Mouse (Mus musculus): Measurements from ENCODE around the gene Pdxdc1. TPM values are rescaled to one million over a fixed set of nuclear protein-coding genes. Genes with fewer than 3 reads are reported as not detected.
"Not testable (repeated sequence)": the region's sequence is repeated elsewhere in the genome, so short reads cannot be mapped to it uniquely, and the experiment has no call there.

The Pdxdc1 gene
- total and polyA plus RNA-seq, 3 experiments = 35.5 to 74.9 (median 72.1) TPM

GRCm38 (mm10) chr16:13801231-13801630, 101.7 kb downstream of the Pdxdc1 start:
- no peaks in the 10 kb centered on the region for H3K9me3 ChIP-seq (replicated peaks)
- peaks cover 89% of the 10 kb centered on the region for H3K36me3 ChIP-seq (replicated peaks)
- no peak overlapping the region for H3K4me3 ChIP-seq (ENCODE audit: low read depth, low read length)
- H3K27me3 ChIP-seq (ENCODE audit: insufficient read depth, low read length) = no peaks in the 10 kb centered on the region
- no peak for TF ChIP-seq TAL1 (conservative IDR thresholded peaks at IDR 0.05; ENCODE audit: low read depth, low read length)
- no peak for TF ChIP-seq POLR2AphosphoS5 (IDR thresholded peaks at IDR 0.05; ENCODE audit: insufficient replicate concordance, low read depth, low read length)
- no peak for TF ChIP-seq CTCF (IDR thresholded peaks at IDR 0.05; ENCODE audit: low read depth, low read length)
- ATAC-seq (ENCODE audit: extremely low read depth, insufficient number of reproducible peaks, low FRiP score, poor library complexity, severe bottlenecking) (no peak), DNase-seq (ENCODE audit: low spot score) (no peak)
- H3K4me1 ChIP-seq (ENCODE audit: insufficient read depth, low read depth, low read length) = no peaks in the 10 kb centered on the region

GRCm38 (mm10) chr16:13796746-13797175, 106.2 kb downstream of the Pdxdc1 start:
- no peak for ATAC-seq (ENCODE audit: extremely low read depth, insufficient number of reproducible peaks, low FRiP score, poor library complexity, severe bottlenecking)
- Histone ChIP-seq H3K4me3 (ENCODE audit: low read depth, low read length) (no peak overlapping the region), H3K9me3 (replicated peaks) (no peaks in the 10 kb centered on the region), H3K4me1 (ENCODE audit: insufficient read depth, low read depth, low read length) (0 out of 2 replicates have a peak, but pooled peaks cover 2% of the 10 kb centered on the region), H3K27me3 (ENCODE audit: insufficient read depth, low read length) (no peaks in the 10 kb centered on the region), H3K36me3 (replicated peaks) (peaks cover 93% of the 10 kb centered on the region)
- TF ChIP-seq GATA1 (IDR thresholded peaks at IDR 0.05; ENCODE audit: borderline replicate concordance, low read length) (no peak), TAL1 (conservative IDR thresholded peaks at IDR 0.05; ENCODE audit: low read depth, low read length) (no peak), GATA2 (IDR thresholded peaks at IDR 0.05; ENCODE audit: borderline replicate concordance, low read depth, low read length) (no peak), CTCF (IDR thresholded peaks at IDR 0.05; ENCODE audit: low read depth, low read length) (no peak), POLR2AphosphoS5 (IDR thresholded peaks at IDR 0.05; ENCODE audit: insufficient replicate concordance, low read depth, low read length) (no peak)
- no peak for DNase-seq (ENCODE audit: low spot score)

DNA sequence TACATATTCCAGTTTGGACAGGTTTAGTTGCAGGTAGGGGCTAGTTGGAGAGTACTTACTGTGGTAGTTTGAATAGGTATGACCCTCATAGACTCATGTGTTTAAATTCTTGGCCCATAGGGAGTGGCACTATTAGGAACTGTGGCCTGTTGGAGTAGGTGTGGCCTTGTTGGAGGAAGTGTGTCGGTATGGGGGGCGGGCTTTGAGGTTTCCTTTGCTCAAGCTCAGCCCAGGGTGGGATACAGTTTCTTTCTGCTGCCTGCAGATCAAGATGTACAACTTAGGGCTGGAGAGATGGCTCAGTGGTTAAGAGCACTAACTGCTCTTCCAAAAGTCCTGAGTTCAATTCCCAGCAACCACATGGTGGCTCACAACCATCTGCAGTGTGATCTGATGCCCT, 109.5 kb downstream of the Pdxdc1 start:
- not testable (repeated sequence) for H3K4me1 ChIP-seq (ENCODE audit: insufficient read depth, low read depth, low read length); H3K4me3 ChIP-seq (ENCODE audit: low read depth, low read length); H3K27me3 ChIP-seq (ENCODE audit: insufficient read depth, low read length); ATAC-seq (ENCODE audit: extremely low read depth, insufficient number of reproducible peaks, low FRiP score, poor library complexity, severe bottlenecking); DNase-seq (ENCODE audit: low spot score); H3K9me3 ChIP-seq (replicated peaks)
- peaks cover 93% of the 10 kb centered on the region for H3K36me3 ChIP-seq (replicated peaks)

- ATAC-seq (ENCODE audit: extremely low read depth, insufficient number of reproducible peaks, low FRiP score, poor library complexity, severe bottlenecking) = no peak
- no peak for DNase-seq (ENCODE audit: low spot score)
- TF ChIP-seq GATA1 (IDR thresholded peaks at IDR 0.05; ENCODE audit: borderline replicate concordance, low read length) = no peak
- no peak for TF ChIP-seq CTCF (IDR thresholded peaks at IDR 0.05; ENCODE audit: low read depth, low read length)
- no peak for TF ChIP-seq POLR2AphosphoS5 (IDR thresholded peaks at IDR 0.05; ENCODE audit: insufficient replicate concordance, low read depth, low read length)
- no peak for TF ChIP-seq GATA2 (IDR thresholded peaks at IDR 0.05; ENCODE audit: borderline replicate concordance, low read depth, low read length)
- TF ChIP-seq TAL1 (conservative IDR thresholded peaks at IDR 0.05; ENCODE audit: low read depth, low read length) = no peak
- Histone ChIP-seq H3K9me3 (replicated peaks) (no peaks in the 10 kb centered on the region), H3K4me1 (ENCODE audit: insufficient read depth, low read depth, low read length) (peaks cover 23% of the 10 kb centered on the region), H3K27me3 (ENCODE audit: insufficient read depth, low read length) (no peaks in the 10 kb centered on the region), H3K36me3 (replicated peaks) (peaks cover 82% of the 10 kb centered on the region), H3K4me3 (ENCODE audit: low read depth, low read length) (no peak overlapping the region)
Observed at GRCm38 (mm10) chr16:13785932-13786331, 117.0 kb downstream of the Pdxdc1 start.

Other genes starting within 250 kb of the Pdxdc1 start
- gene Parn, start 235.0 kb downstream of the Pdxdc1 start, total RNA-seq (2014; fragmentation: Nextera tagmentation) = 40.1 and 54.1 TPM in 2 replicates
- gene Parn, start 235.0 kb downstream of the Pdxdc1 start, total RNA-seq (2017) = 53.7 and 54.7 TPM in 2 replicates
- gene Parn, start 235.0 kb downstream of the Pdxdc1 start, polyA plus RNA-seq (2012) = 93.8 and 105 TPM in 2 replicates
- 25.7 and 32.5 TPM in 2 replicates for gene Bfar, start 231.3 kb downstream of the Pdxdc1 start, total RNA-seq (2014; fragmentation: Nextera tagmentation)
- gene Bfar, start 231.3 kb downstream of the Pdxdc1 start, total RNA-seq (2017) = 34.6 and 35.4 TPM in 2 replicates
- gene Bfar, start 231.3 kb downstream of the Pdxdc1 start, polyA plus RNA-seq (2012) = 1.5 and 3.5 TPM in 2 replicates
- 8.8 and 11.1 TPM in 2 replicates for gene 3110001I22Rik, start 231.2 kb downstream of the Pdxdc1 start, total RNA-seq (2014; fragmentation: Nextera tagmentation)
- 13.2 and 15.9 TPM in 2 replicates for gene 3110001I22Rik, start 231.2 kb downstream of the Pdxdc1 start, total RNA-seq (2017)
- 0.91 and 0.94 TPM in 2 replicates for gene 3110001I22Rik, start 231.2 kb downstream of the Pdxdc1 start, polyA plus RNA-seq (2012)
- not detected in 2 replicates for gene Pla2g10, start 172.1 kb downstream of the Pdxdc1 start, total RNA-seq (2014; fragmentation: Nextera tagmentation)
- not detected in 2 replicates for gene Pla2g10, start 172.1 kb downstream of the Pdxdc1 start, total RNA-seq (2017)
- not detected in 2 replicates for gene Pla2g10, start 172.1 kb downstream of the Pdxdc1 start, polyA plus RNA-seq (2012)
- gene Rrn3, start 122.4 kb downstream of the Pdxdc1 start, total RNA-seq (2014; fragmentation: Nextera tagmentation) = 67.6 and 67.8 TPM in 2 replicates
- 65.8 and 72.3 TPM in 2 replicates for gene Rrn3, start 122.4 kb downstream of the Pdxdc1 start, total RNA-seq (2017)
- gene Rrn3, start 122.4 kb downstream of the Pdxdc1 start, polyA plus RNA-seq (2012) = 18.3 and 21.2 TPM in 2 replicates
- 39.7 and 54.2 TPM in 2 replicates for gene Ntan1, start 84.3 kb downstream of the Pdxdc1 start, total RNA-seq (2014; fragmentation: Nextera tagmentation)
- gene Ntan1, start 84.3 kb downstream of the Pdxdc1 start, total RNA-seq (2017) = 36.5 and 42.0 TPM in 2 replicates
- gene Ntan1, start 84.3 kb downstream of the Pdxdc1 start, polyA plus RNA-seq (2012) = 9.0 and 9.2 TPM in 2 replicates
- 1.9 and 2.6 TPM in 2 replicates for gene Mpv17l, start within 50 bp of the Pdxdc1 start, total RNA-seq (2014; fragmentation: Nextera tagmentation)
- 0.98 and 1.2 TPM in 2 replicates for gene Mpv17l, start within 50 bp of the Pdxdc1 start, total RNA-seq (2017)
- 0.04 and 0.05 TPM in 2 replicates for gene Mpv17l, start within 50 bp of the Pdxdc1 start, polyA plus RNA-seq (2012)
- gene 2900011O08Rik, start 83.5 kb upstream of the Pdxdc1 start, total RNA-seq (2014; fragmentation: Nextera tagmentation) = not detected in 2 replicates
- 0.05 and 0.06 TPM in 2 replicates for gene 2900011O08Rik, start 83.5 kb upstream of the Pdxdc1 start, total RNA-seq (2017)
- gene 2900011O08Rik, start 83.5 kb upstream of the Pdxdc1 start, polyA plus RNA-seq (2012) = not detected in 2 replicates
- gene Ifitm7, start 83.8 kb upstream of the Pdxdc1 start, total RNA-seq (2014; fragmentation: Nextera tagmentation) = not detected in 2 replicates
- 0.06 and 0.49 TPM in 2 replicates for gene Ifitm7, start 83.8 kb upstream of the Pdxdc1 start, total RNA-seq (2017)
- gene Ifitm7, start 83.8 kb upstream of the Pdxdc1 start, polyA plus RNA-seq (2012) = not detected in 2 replicates

Measured in G1E (cell line).